36 mouse cellular contexts compared by ENCODE assay signal in the genomic region with DNA sequence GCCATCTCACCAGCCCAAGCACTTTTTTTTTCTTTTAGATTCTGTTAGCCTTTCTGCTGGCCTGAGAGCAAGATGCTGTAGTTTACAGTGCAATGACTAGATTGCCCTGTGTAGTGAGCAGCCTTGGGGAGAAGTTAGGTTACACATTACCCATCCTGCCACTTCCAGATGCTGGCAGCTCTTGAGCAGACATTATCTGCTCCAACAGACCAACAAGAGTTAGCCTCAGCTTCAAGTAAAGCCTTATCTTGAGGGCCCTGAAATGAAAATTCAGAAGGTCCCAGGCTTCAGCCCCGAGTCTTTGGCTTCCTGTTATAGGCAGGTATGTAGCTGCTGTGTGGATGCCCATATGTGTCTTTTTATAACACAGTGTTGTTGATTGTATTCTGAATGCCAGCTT. TPM values are rescaled to one million over a fixed set of nuclear protein-coding genes. Genes with fewer than 3 reads are reported as not detected.
DNase-seq lines count a peak whose midpoint lies in the region; ATAC-seq and TF ChIP-seq lines count a peak whose summit lies in the region.
"Had no signal": no experiment of that assay in that cellular context is flagged by ENCODE, and none has a peak within 500 bp of the region (broad histone marks: within the 10 kb centered on the region; RNA-seq: fewer than 3 reads in every experiment).

No protein-coding gene starts in this region.

- H3K79me2 ChIP-seq in MEL (ENCODE audit: control insufficient read depth, insufficient read depth, low read length, poor library complexity): no peaks in the 10 kb centered on the region

- peak; percentile 69 to 76 for TF ChIP-seq EP300 in MEL (IDR thresholded peaks at IDR 0.05; ENCODE audit: low read depth in 1 of 2, low read length in 2 of 2)

- no peak for TF ChIP-seq CTCF in MEL (IDR thresholded peaks at IDR 0.05 in 2 of 3, conservative IDR thresholded peaks at IDR 0.05 in 1 of 3; ENCODE audit: control insufficient read depth in 1 of 3, insufficient read depth in 1 of 3, low read depth in 2 of 3, low read length in 3 of 3, poor library complexity in 1 of 3, severe bottlenecking in 1 of 3)

- peaks cover 0 to 5% of the 10 kb centered on the region in 2 experiments; a peak in 2 of 4 replicates for H3K4me1 ChIP-seq in MEL (ENCODE audit: control insufficient read depth in 1 of 2, insufficient read depth in 2 of 2, low read length in 2 of 2)
- H3K4me1 ChIP-seq in liver, embryonic 11.5 days (replicated peaks; ENCODE audit: control insufficient read depth, insufficient read depth, low read length): peaks cover 14% of the 10 kb centered on the region
- H3K4me1 ChIP-seq in liver, embryonic 16.5 days (ENCODE audit: control insufficient read depth, low read depth, low read length): peaks cover 12% of the 10 kb centered on the region
- H3K4me1 ChIP-seq: embryonic facial prominence, embryonic 15.5 days; limb, embryonic 13.5 days had no signal

- no peaks in the 10 kb centered on the region for H3K27me3 ChIP-seq in MEL (ENCODE audit: control insufficient read depth in 1 of 2, insufficient read depth in 2 of 2, low read length in 2 of 2)
- no peaks in the 10 kb centered on the region for H3K27me3 ChIP-seq in liver, embryonic 11.5 days (replicated peaks; ENCODE audit: control insufficient read depth, insufficient read depth, low read length)
- H3K27me3 ChIP-seq in liver, embryonic 16.5 days (ENCODE audit: control insufficient read depth, insufficient read depth, low read depth, low read length): no peaks in the 10 kb centered on the region
- H3K27me3 ChIP-seq: embryonic facial prominence, embryonic 15.5 days; heart, embryonic 12.5 days; limb, embryonic 13.5 days had no signal

- peak in 1 of 2 experiments; percentile 20; a peak in 1 of 4 replicates for TF ChIP-seq POLR2A in MEL (IDR thresholded peaks at IDR 0.05; ENCODE audit: control insufficient read depth in 1 of 2, insufficient read depth in 1 of 2, low read depth in 1 of 2, low read length in 2 of 2, poor library complexity in 1 of 2)

- no peaks in the 10 kb centered on the region for H3K9me3 ChIP-seq in MEL (replicated peaks; ENCODE audit: insufficient read depth, low read length)
- no peaks in the 10 kb centered on the region for H3K9me3 ChIP-seq in liver, embryonic 11.5 days (ENCODE audit: control insufficient read depth, low read length)
- H3K9me3 ChIP-seq in liver, embryonic 16.5 days (replicated peaks; ENCODE audit: control insufficient read depth, low read length): no peaks in the 10 kb centered on the region
- H3K9me3 ChIP-seq: embryonic facial prominence, embryonic 10.5 days; embryonic facial prominence, embryonic 15.5 days; heart, embryonic 12.5 days; limb, embryonic 13.5 days; neural tube, embryonic 12.5 days had no signal

- peaks cover 6 to 8% of the 10 kb centered on the region in 2 experiments for H3K36me3 ChIP-seq in MEL (ENCODE audit: control insufficient read depth in 1 of 2, insufficient read depth in 2 of 2, low read length in 2 of 2)
- H3K36me3 ChIP-seq in liver, embryonic 11.5 days (ENCODE audit: control insufficient read depth, insufficient read depth, low read length): peaks cover 54% of the 10 kb centered on the region
- peaks cover 22% of the 10 kb centered on the region for H3K36me3 ChIP-seq in liver, embryonic 16.5 days (ENCODE audit: control insufficient read depth, insufficient read depth)

- no peak for TF ChIP-seq RAD21 in MEL (IDR thresholded peaks at IDR 0.05; ENCODE audit: low read depth, low read length)

- peak; percentile 86 for ATAC-seq in liver, embryonic 11.5 days (replicated peaks; ENCODE audit: low FRiP score)
- ATAC-seq in liver, embryonic 16.5 days (ENCODE audit: low read depth): peak; percentile 67
- ATAC-seq: forebrain, embryonic 16.5 days; intestine, postnatal 0 days; midbrain, embryonic 16.5 days had no signal

- peak; percentile 79 for DNase-seq in MEL (ENCODE audit: low read depth, low spot score)
- DNase-seq in c-Kit-positive CD71-positive TER-119-positive erythroid progenitor cells, embryonic 14.5 days (ENCODE audit: low spot score): peak; percentile 49
- DNase-seq in liver, embryonic 11.5 days (ENCODE audit: low spot score): no peak
- no peak for DNase-seq in adrenal gland, postnatal 14 days
- no peak for DNase-seq in left cerebral cortex, adult 9 months (ENCODE audit: low spot score in 2 of 2)
- no peak for DNase-seq in cerebellum, postnatal 36 days
- DNase-seq in layer of hippocampus, adult 9-10 months (ENCODE audit: low spot score): no peak
- DNase-seq: cerebellum, adult 11 months; cerebellum, adult 9-10 months; gastrocnemius, adult 2 months; gastrocnemius, postnatal 36 days; heart, adult 18-20 months; kidney, adult 9 months; kidney, postnatal 10 days; layer of hippocampus, adult 9-11 months; lung, embryonic 14.5 days; lung, postnatal 14 days; thymus, adult 18-20 months; thymus, postnatal 25 days had no signal

- no peak overlapping the region for H3K4me3 ChIP-seq in MEL (ENCODE audit: control insufficient read depth in 1 of 2, insufficient read depth in 1 of 2, low read depth in 2 of 2, low read length in 2 of 2)
- no peak overlapping the region for H3K4me3 ChIP-seq in liver, embryonic 11.5 days (ENCODE audit: low read depth, low read length)
- H3K4me3 ChIP-seq in liver, embryonic 16.5 days (ENCODE audit: low read depth, low read length): no peak overlapping the region
- H3K4me3 ChIP-seq: embryonic facial prominence, embryonic 10.5 days; embryonic facial prominence, embryonic 15.5 days; gastrocnemius, adult 2 months; heart, embryonic 12.5 days; limb, embryonic 13.5 days; neural tube, embryonic 12.5 days had no signal

- H3K9ac ChIP-seq in MEL (ENCODE audit: control insufficient read depth, low read depth, low read length, poor library complexity, severe bottlenecking): no peak overlapping the region
- H3K9ac ChIP-seq in liver, embryonic 11.5 days (ENCODE audit: low read depth, low read length): no peak overlapping the region
- no peak overlapping the region for H3K9ac ChIP-seq in liver, embryonic 16.5 days (ENCODE audit: low read depth, low read length)
- H3K9ac ChIP-seq: embryonic facial prominence, embryonic 15.5 days; heart, embryonic 12.5 days; hindbrain, embryonic 14.5 days; limb, embryonic 13.5 days; lung, embryonic 14.5 days; neural tube, embryonic 12.5 days had no signal

- peak overlapping the region; percentile 20; the same call in 1 of the 2 replicates for H3K27ac ChIP-seq in MEL (ENCODE audit: control insufficient read depth, low read depth, low read length)
- H3K27ac ChIP-seq in liver, embryonic 11.5 days (ENCODE audit: low read depth, low read length): peak overlapping the region; percentile 16; the same call in 1 of the 2 replicates
- 0 out of 2 replicates have a peak overlapping the region, but pooled peaks have one; percentile 27 for H3K27ac ChIP-seq in liver, embryonic 16.5 days (ENCODE audit: low read length)
- H3K27ac ChIP-seq: embryonic facial prominence, embryonic 10.5 days; embryonic facial prominence, embryonic 15.5 days; gastrocnemius, adult 2 months; hindbrain, embryonic 14.5 days; limb, embryonic 13.5 days; neural tube, embryonic 12.5 days; stomach, postnatal 0 days had no signal

- H3K4me2 ChIP-seq in liver, embryonic 11.5 days: no peak overlapping the region
- H3K4me2 ChIP-seq in liver, embryonic 16.5 days (ENCODE audit: low read depth, low read length): no peak overlapping the region
- H3K4me2 ChIP-seq: embryonic facial prominence, embryonic 15.5 days; heart, embryonic 12.5 days; hindbrain, embryonic 14.5 days; limb, embryonic 13.5 days; lung, embryonic 14.5 days; midbrain, embryonic 11.5 days; neural tube, embryonic 12.5 days had no signal

- 40% methylated on average over 1 of the region's 1 CpGs for whole genome bisulfite sequencing in liver, embryonic 11.5 days
- 30% methylated on average over 1 of the region's 1 CpGs for WGBS in liver, embryonic 16.5 days (ENCODE audit: insufficient replicate concordance)

TF ChIP-seq in MEL, 35 proteins besides CTCF, POLR2A, EP300 and RAD21:
- TF ChIP-seq ETS1 (IDR thresholded peaks at IDR 0.05; ENCODE audit: low read depth, low read length): 0 out of 2 replicates have a peak, but pooled peaks have one; percentile 8
- no peak for TF ChIP-seq USF1 (IDR thresholded peaks at IDR 0.05; ENCODE audit: low read depth, low read length)
- peak; percentile 86 for TF ChIP-seq TCF12 (IDR thresholded peaks at IDR 0.05; ENCODE audit: low read depth, low read length)
- TF ChIP-seq TBP (IDR thresholded peaks at IDR 0.05; ENCODE audit: low read depth, low read length): 0 out of 2 replicates have a peak, but pooled peaks have one; percentile 31
- peak; percentile 87 for TF ChIP-seq GATA1 (IDR thresholded peaks at IDR 0.05; ENCODE audit: low read depth, low read length)
- TF ChIP-seq TAL1 (IDR thresholded peaks at IDR 0.05; ENCODE audit: low read length): peak; percentile 72
- TF ChIP-seq POLR2AphosphoS5 (IDR thresholded peaks at IDR 0.05; ENCODE audit: borderline replicate concordance, low read depth, low read length): no peak
- no peak for TF ChIP-seq MYC (IDR thresholded peaks at IDR 0.05; ENCODE audit: low read depth, low read length)
TF ChIP-seq in MEL: peak in this region for 5.

RNA-seq across cellular contexts. Expression of a gene that starts 32.3 kb away (rescaled TPM):
- not detected in 2 replicates for total RNA-seq in MEL (2012; rRNA removed)
- polyA plus RNA-seq in MEL (2012; ENCODE audit: insufficient read depth in 1 of 2, insufficient read length in 2 of 2, low read depth in 1 of 2, low replicate concordance in 2 of 2, missing spikeins in 1 of 2): not detected
- polyA plus RNA-seq in liver, embryonic 11.5 days (2014; fragmentation: Nextera tagmentation; extraction: Ambion mirVana): 0.07 TPM in 1 of 2 replicates, not detected in the other
- polyA plus RNA-seq in liver, embryonic 16.5 days (2015; fragmentation: Nextera tagmentation; extraction: Ambion mirVana): not detected in 2 replicates
- not detected in 2 replicates for total RNA-seq in adrenal gland, postnatal 14 days (2021)
- total RNA-seq: adrenal gland, adult 18-20 months; adrenal gland, postnatal 4 days; gastrocnemius, adult 2 months; gastrocnemius, postnatal 36 days; heart, adult 18-20 months; hematopoietic stem cell, adult 5-6 weeks had no signal
- polyA plus RNA-seq: heart, embryonic 12.5 days; heart, postnatal 0 days; intestine, postnatal 0 days; large intestine, adult 2 months; limb, embryonic 13.5 days; lung, embryonic 14.5 days; stomach, postnatal 0 days had no signal

RNA-seq across cellular contexts. Expression of a gene that starts 35.1 kb away (rescaled TPM):
- 42.2 and 44.7 TPM in 2 replicates for total RNA-seq in MEL (2012; rRNA removed)
- 10 to 100 TPM in 1 of 2 experiments, not detected in 1; 80.0 TPM for polyA plus RNA-seq in MEL (2012; ENCODE audit: insufficient read depth in 1 of 2, insufficient read length in 2 of 2, low read depth in 1 of 2, low replicate concordance in 2 of 2, missing spikeins in 1 of 2)
- 75.3 and 77.5 TPM in 2 replicates for polyA plus RNA-seq in liver, embryonic 11.5 days (2014; fragmentation: Nextera tagmentation; extraction: Ambion mirVana)
- polyA plus RNA-seq in liver, embryonic 16.5 days (2015; fragmentation: Nextera tagmentation; extraction: Ambion mirVana): 15.1 and 19.5 TPM in 2 replicates
- 49.9 and 54.4 TPM in 2 replicates for total RNA-seq in adrenal gland, postnatal 14 days (2021)

Comparison
In these comparisons a context has a peak if more than half of its experiments do, and no peak if none do; other contexts are left out.
1. DNase-seq: peak in MEL (single experiment) and c-Kit-positive CD71-positive TER-119-positive erythroid progenitor cells, embryonic 14.5 days (single experiment); none in liver, embryonic 11.5 days (single experiment), adrenal gland, postnatal 14 days (single experiment), left cerebral cortex, adult 9 months (0 of 2), cerebellum, postnatal 36 days (0 of 2) and layer of hippocampus, adult 9-10 months (single experiment).
2. Peak in every context shown above with its lines, with median percentiles within 50 percentile points of each other: H3K27ac ChIP-seq.